Mouse (Mus musculus) liver, adult 2 months (tissue): ENCODE measurements at regions not wholly inside any gene's neighbourhood (a gene's known extent, or its start where the extent isn't known, plus 50 kb on each side); places are given as distances from the start of the nearest gene placed in this dataset.
A peak's percentile ranks its signal among the peaks of the same experiment; 100 is the strongest.

Source experiments
- DNase-seq: peaks from one replicate; pipeline ENCODE4 v3.0.0-alpha.2; 2011; ENCODE audit warnings: low read depth, low spot score; ENCODE audit errors: extremely low read depth
- H3K27ac ChIP-seq: fragments of 200-500 bp; replicated peaks from 2 replicates; pipeline ENCODE4 v1.5.1; 2012; ENCODE audit warnings: low read depth, mild to moderate bottlenecking, control low read depth, inconsistent platforms, low read length; ENCODE audit not compliant: insufficient read depth
- H3K27me3 ChIP-seq: fragments of 200-500 bp; 2 replicates; pipeline ENCODE4 v1.6.1; 2012; ENCODE audit warnings: mild to moderate bottlenecking, moderate library complexity, low read length, inconsistent platforms; ENCODE audit not compliant: control insufficient read depth, insufficient read depth
- H3K36me3 ChIP-seq: fragments of 200-500 bp; 2 replicates; pipeline ENCODE4 v1.6.1; 2012; ENCODE audit warnings: low read length, inconsistent platforms; ENCODE audit not compliant: control insufficient read depth, insufficient read depth
- H3K4me1 ChIP-seq: fragments of 200-500 bp; 2 replicates; pipeline ENCODE4 v1.6.1; 2011; ENCODE audit warnings: low read length; ENCODE audit not compliant: control insufficient read depth, insufficient read depth
- H3K4me3 ChIP-seq: fragments of 200-500 bp; 2 replicates; pipeline ENCODE4 v1.5.1; 2011; ENCODE audit warnings: low read depth, mild to moderate bottlenecking, control low read depth, low read length, moderate library complexity; ENCODE audit not compliant: insufficient read depth
- H3K79me2 ChIP-seq: fragments of 200-500 bp; 2 replicates; pipeline ENCODE4 v1.6.1; 2012; ENCODE audit warnings: inconsistent platforms, mild to moderate bottlenecking, low read length, moderate library complexity; ENCODE audit not compliant: control insufficient read depth, insufficient read depth
- H3K9ac ChIP-seq: fragments of 200-500 bp; 2 replicates; pipeline ENCODE4 v1.6.1; 2012; ENCODE audit warnings: low read depth, mild to moderate bottlenecking, control low read depth, inconsistent platforms, low read length
- CTCF ChIP-seq: fragments of 200-500 bp; IDR thresholded peaks from 2 replicates; pipeline ENCODE4 v1.5.1; 2011; ENCODE audit warnings: low read depth, low read length, control low read depth
- POLR2A ChIP-seq: fragments of 200-500 bp; IDR thresholded peaks from 2 replicates; pipeline ENCODE4 v1.6.1; 2011; ENCODE audit warnings: low read length, control low read depth; ENCODE audit not compliant: insufficient read depth; ENCODE audit errors: extremely low read depth
- WGBS: fragments of 180-500 bp; shearing (Covaris S2); methylation state at CpG from one replicate; pipeline ENCODE4 v1.1.7; 2018; 5-methylcytosine and 5-hydroxymethylcytosine counted together

DNA sequence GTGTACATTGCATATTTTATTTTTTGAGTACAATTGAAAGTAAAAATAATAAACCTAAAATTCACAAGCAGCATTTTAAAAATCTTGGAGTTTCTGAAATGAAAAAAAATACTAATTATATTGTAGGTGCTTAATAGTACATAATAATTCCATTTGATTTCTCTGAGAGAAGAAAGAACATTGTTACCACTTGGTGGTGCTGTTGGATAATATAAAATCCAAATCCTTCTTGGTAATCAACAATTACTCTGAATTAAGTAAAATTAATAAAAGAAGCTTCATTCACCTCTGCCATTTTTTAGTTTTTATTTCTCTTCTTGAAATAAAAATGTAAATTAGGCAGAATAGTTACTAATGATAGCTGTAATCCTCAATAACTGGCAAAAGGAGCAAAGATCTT lies 563.2 kb upstream of the Pcdh20 start:
- H3K36me3 ChIP-seq = no peaks in the 10 kb centered on the region
- TF ChIP-seq CTCF = peak; percentile 10; the same call in 1 of the 2 replicates
- TF ChIP-seq POLR2A = no peak
- no peaks in the 10 kb centered on the region for H3K79me2 ChIP-seq
- H3K4me1 ChIP-seq = no peaks in the 10 kb centered on the region
- H3K4me3 ChIP-seq = no peak overlapping the region
- H3K27ac ChIP-seq = no peak overlapping the region
- no peak overlapping the region for H3K9ac ChIP-seq
- no peaks in the 10 kb centered on the region for H3K27me3 ChIP-seq
- DNase-seq = peak; percentile 24

DNA sequence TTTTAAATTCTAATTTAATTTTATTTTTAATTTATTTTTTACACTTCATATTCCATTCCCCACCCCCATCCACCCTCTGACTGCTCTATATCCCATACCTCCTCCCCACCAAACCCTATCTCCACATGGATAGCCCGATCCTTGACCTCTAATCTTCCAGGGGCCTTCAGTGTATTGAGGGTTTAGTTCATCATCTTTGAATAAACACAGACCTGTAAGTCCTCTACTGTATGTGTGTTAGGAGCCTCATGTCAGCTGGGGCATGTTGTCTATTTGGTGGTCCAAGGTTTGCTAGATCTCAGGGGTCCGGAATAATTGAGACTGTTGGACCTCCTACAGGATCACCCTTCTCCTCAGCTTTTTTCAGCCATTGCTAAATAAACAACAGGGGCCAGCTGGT lies 540.2 kb upstream of the Pcdh20 start:
- H3K9ac ChIP-seq = no peak overlapping the region
- no peaks in the 10 kb centered on the region for H3K36me3 ChIP-seq
- WGBS = 87% methylated on average over 2 of the region's 2 CpGs
- no peaks in the 10 kb centered on the region for H3K79me2 ChIP-seq
- H3K27ac ChIP-seq = no peak overlapping the region
- no peak overlapping the region for H3K4me3 ChIP-seq
- H3K27me3 ChIP-seq = no peaks in the 10 kb centered on the region
- no peak for DNase-seq
- TF ChIP-seq POLR2A = no peak
- TF ChIP-seq CTCF = no peak
- no peaks in the 10 kb centered on the region for H3K4me1 ChIP-seq

DNA sequence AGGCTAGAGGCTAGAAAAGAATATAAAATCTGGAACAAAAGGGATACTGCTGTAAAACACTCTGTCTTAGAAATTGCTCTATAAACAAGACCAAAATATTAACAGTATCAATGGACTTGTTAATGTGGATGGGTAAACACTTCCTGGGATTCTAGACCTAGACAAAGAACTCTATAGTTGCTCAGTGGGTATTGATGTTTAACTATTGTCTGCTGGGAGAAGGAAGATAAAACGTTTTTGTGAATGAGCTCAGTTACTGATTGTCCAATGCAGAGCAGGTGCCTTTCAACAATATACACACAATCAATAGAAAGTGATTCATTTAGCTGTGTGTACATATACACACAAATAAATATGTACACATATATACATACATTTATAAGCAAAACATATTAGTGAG lies 538.5 kb upstream of the Pcdh20 start:
- Histone ChIP-seq H3K4me3 (no peak overlapping the region), H3K4me1 (no peaks in the 10 kb centered on the region), H3K27me3 (no peaks in the 10 kb centered on the region), H3K36me3 (no peaks in the 10 kb centered on the region), H3K79me2 (no peaks in the 10 kb centered on the region), H3K9ac (no peak overlapping the region), H3K27ac (no peak overlapping the region)
- no peak for DNase-seq
- TF ChIP-seq POLR2A (no peak), CTCF (no peak)
- 24% methylated on average over 1 of the region's 1 CpGs for WGBS

DNA sequence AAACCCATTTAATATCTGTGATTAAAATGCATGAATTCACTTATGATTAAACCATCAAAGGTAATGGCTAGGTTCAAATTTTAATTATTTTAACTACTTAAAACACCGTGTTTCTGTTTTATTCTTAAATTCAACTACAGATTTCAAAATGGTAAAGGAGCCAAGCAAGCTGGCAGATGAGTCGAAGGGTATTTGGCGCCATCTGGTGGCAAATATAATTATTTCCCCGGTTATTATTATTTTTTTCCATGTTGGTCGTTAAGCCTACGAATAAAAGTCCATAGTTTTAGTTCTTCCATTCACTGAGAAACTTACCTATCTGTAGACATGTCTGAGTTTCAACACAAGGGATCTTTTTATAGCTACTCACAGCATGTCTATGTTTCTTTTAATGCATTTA lies 510.7 kb upstream of the Pcdh20 start:
- 14% methylated on average over 6 of the region's 6 CpGs for WGBS
- H3K27ac ChIP-seq = no peak overlapping the region
- H3K4me3 ChIP-seq = no peak overlapping the region
- DNase-seq = peak; percentile 10
- no peaks in the 10 kb centered on the region for H3K27me3 ChIP-seq
- TF ChIP-seq POLR2A (no peak), CTCF (peak; percentile 8; the same call in 1 of the 2 replicates)
- H3K4me1 ChIP-seq = no peaks in the 10 kb centered on the region
- H3K79me2 ChIP-seq = no peaks in the 10 kb centered on the region
- H3K36me3 ChIP-seq = no peaks in the 10 kb centered on the region
- H3K9ac ChIP-seq = no peak overlapping the region

DNA sequence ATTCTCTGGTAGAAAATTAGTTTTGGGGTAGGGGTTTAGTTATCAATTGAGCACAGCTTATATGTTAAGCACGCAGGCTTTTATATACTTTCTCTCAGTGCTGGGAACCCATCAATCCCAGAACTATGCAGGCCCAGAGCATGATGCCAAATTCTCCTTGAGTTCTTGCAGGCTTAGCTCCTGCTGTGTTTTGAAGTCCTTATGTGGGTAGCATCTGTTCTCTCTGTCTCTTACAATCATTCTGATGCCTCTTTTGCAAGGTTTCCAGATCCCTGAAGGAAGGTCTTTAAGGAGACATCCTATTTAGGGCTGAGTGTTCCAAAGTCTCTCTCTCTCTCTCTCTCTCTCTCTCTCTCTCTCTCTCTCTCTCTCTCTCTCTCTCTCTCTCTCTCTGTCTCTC lies 504.8 kb upstream of the Pcdh20 start:
- no peaks in the 10 kb centered on the region for H3K27me3 ChIP-seq
- H3K79me2 ChIP-seq = no peaks in the 10 kb centered on the region
- no peak overlapping the region for H3K27ac ChIP-seq
- H3K9ac ChIP-seq = no peak overlapping the region
- WGBS = 76% methylated on average over 1 of the region's 1 CpGs
- H3K4me3 ChIP-seq = no peak overlapping the region
- TF ChIP-seq CTCF (no peak), POLR2A (no peak)
- DNase-seq = no peak
- no peaks in the 10 kb centered on the region for H3K4me1 ChIP-seq
- H3K36me3 ChIP-seq = no peaks in the 10 kb centered on the region

DNA sequence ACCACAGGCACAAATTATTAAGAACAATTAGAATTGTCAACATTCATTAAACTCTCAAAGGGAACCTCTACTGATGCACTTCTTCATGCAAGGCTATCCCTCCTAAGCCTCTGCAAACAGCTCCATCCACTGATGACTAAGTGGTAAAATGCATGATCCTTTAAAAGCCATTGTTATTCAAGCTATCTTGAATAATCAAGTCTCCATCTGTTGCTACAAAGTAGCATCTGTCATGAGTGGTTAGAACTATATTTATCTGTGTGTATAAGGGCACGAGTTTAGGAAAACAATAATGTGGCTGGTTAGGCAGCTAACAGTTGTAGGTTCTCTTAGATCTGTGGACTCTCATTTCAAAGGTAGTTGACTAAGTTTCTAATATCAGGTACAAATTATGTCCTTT lies 463.4 kb upstream of the Pcdh20 start:
- Histone ChIP-seq H3K4me1 (no peaks in the 10 kb centered on the region), H3K27me3 (no peaks in the 10 kb centered on the region), H3K4me3 (no peak overlapping the region), H3K9ac (no peak overlapping the region), H3K36me3 (no peaks in the 10 kb centered on the region), H3K27ac (no peak overlapping the region), H3K79me2 (no peaks in the 10 kb centered on the region)
- 45% methylated on average over 1 of the region's 1 CpGs for WGBS
- TF ChIP-seq POLR2A = no peak
- no peak for TF ChIP-seq CTCF
- no peak for DNase-seq
